Comparison of ENCODE assay signal across 16 mouse cellular contexts in genomic region chr7:136445091-136445490, GRCm38 (mm10).
"Had no signal": no experiment of that assay in that cellular context is flagged by ENCODE, and none has a peak within 500 bp of the region (broad histone marks: within the 10 kb centered on the region; RNA-seq: fewer than 3 reads in every experiment).

No protein-coding gene starts in this region.

- H3K36me3 ChIP-seq: neural tube, embryonic 12.5 days; neural tube, embryonic 13.5 days; neural tube, embryonic 15.5 days; stomach, embryonic 15.5 days had no signal

- H3K9ac ChIP-seq: neural tube, embryonic 12.5 days; neural tube, embryonic 13.5 days; neural tube, embryonic 15.5 days; stomach, embryonic 15.5 days had no signal

- H3K9me3 ChIP-seq: neural tube, embryonic 12.5 days; neural tube, embryonic 13.5 days; neural tube, embryonic 15.5 days; stomach, embryonic 15.5 days had no signal

- H3K4me2 ChIP-seq: neural tube, embryonic 12.5 days; neural tube, embryonic 13.5 days; neural tube, embryonic 15.5 days; stomach, embryonic 15.5 days had no signal

- H3K4me1 ChIP-seq: neural tube, embryonic 12.5 days; neural tube, embryonic 15.5 days; stomach, embryonic 15.5 days had no signal

- H3K27ac ChIP-seq: neural tube, embryonic 12.5 days; neural tube, embryonic 13.5 days; neural tube, embryonic 15.5 days; stomach, embryonic 15.5 days; stomach, postnatal 0 days had no signal

- H3K4me3 ChIP-seq: neural tube, embryonic 12.5 days; neural tube, embryonic 13.5 days; neural tube, embryonic 15.5 days; stomach, embryonic 15.5 days had no signal

- H3K27me3 ChIP-seq: neural tube, embryonic 12.5 days; neural tube, embryonic 13.5 days; neural tube, embryonic 15.5 days; stomach, embryonic 15.5 days had no signal

- DNase-seq: retina, postnatal 1 day; right cerebral cortex, adult 18-20 months; right cerebral cortex, postnatal 14 days; right cerebral cortex, postnatal 25 days; right cerebral cortex, postnatal 4 days; spleen, adult 18-20 months; thymus, adult 18-20 months; thymus, adult 2 months; thymus, postnatal 14 days; thymus, postnatal 25 days; thymus, postnatal 4 days had no signal
